Mouse (Mus musculus): ENCODE measurements at regions not wholly inside any gene's neighbourhood (a gene's known extent, or its start where the extent isn't known, plus 50 kb on each side); places are given as distances from the start of the nearest gene placed in this dataset.

DNA sequence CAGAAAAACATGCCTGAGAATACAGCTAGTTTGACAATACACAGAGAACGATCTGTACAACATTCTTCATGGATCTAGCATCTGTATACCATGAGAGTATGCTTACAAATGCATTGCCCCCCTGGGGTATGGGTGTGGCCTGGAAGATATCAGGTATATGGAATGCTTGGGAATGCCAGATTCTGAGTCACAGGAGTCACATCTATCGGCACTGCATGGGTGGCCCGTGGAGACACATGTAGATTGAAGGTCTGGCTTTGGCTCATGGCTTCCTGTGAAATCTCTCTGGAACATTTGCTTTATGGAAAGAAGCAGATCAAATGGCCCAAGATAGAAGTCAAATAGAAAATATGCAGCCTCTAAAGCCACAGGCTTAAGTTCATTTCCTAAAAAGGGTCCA is 59.6 kb downstream of the Kcne4 start:
- no peak for DNase-seq (ENCODE audit: extremely low spot score)

DNA sequence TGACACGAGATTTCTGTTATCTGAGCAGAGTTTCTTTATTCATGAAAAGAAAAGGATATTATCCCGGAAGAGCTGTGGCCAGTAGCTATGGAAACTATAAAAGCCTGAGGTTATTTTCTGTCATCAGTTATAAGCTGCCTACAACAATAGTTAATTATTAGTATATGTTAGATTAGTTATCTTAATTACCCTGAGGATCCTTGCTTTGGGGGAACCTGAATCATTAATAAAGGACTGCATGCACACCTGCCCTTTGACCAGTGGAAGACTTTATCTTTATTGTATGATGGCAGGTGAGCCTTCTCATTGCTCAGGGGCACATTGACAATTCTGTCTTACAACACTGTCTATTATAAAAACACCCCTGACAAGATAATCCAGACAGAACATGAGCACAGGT is 62.7 kb downstream of the Kcne4 start:
- DNase-seq (ENCODE audit: extremely low spot score) = no peak

DNA sequence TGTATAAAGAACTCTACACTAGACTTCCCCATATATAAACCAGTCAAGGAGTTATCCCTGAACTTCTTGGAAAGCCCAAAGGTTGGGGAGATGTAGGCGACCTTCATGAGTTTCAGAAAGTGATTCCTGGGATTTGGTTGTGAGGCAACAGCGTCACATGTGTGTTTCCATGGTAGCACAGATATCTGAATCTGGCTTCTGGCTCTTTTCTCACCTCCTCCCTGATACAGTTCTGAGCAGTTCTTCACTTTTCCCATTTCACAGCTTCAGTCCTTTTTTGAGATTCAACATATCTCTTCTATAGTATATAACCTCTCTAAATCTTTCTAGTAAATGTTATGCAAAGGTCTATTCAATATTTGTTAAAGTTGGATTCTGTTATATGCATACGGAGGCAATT is 65.9 kb downstream of the Kcne4 start:
- DNase-seq (ENCODE audit: extremely low spot score) = no peak

DNA sequence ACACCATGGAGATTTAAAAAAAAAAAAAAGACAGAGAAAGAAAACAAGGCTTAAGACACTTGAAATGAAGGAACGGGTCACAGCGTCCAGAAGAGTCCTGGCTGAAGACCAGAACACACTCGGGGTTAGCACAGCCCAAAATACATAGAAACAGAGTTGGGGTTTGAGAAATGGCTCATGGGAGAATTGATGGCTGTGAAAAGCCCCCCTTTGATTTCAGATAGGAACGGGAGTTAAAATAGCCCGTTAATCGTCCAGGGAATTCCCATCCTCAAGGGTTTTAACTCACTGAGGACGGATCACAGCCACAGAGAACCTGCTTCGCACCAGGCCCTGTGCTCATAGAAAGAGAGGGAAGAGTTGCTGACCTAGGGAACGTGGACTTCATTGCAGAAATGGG is 72.7 kb downstream of the Kcne4 start:
- DNase-seq (ENCODE audit: extremely low spot score) = no peak

DNA sequence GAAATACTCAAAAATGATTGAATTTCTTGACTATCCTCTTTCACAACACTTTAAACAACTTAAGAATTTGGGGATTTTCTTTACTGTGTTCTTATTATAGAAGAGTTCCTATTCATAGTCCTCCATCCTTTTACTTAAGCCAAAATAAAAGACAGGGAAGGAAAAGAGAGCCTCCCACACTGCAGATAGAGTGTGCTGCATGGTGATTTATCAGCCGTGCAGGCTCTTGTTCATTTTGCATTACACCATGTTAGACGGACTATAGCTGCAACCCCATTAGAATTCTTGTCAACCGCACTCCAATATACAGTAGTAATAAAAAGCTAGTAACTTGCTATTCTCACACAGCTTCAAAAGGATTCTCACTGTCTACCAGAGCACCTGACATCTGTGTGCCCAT is 74.8 kb downstream of the Kcne4 start:
- no peak for DNase-seq (ENCODE audit: extremely low spot score)

DNA sequence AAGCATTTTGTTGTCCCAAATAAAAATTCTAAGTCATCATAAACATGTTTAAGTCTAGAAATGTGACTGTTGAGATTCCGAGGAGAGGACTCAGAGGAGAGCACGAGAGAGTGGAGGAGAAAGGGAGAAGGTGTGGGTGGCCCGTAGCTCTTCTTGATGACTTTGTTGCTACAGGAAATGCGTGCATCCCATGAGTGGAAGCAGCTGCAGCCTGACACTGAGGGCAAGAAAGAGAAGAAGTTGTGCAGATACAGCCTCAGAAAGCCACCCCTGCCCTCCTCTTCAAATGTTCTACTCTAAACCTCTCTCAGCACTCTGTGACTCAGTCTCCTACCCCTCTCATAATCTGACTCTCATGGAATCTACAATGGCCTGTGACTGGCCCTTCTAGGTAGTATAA is 77.7 kb downstream of the Kcne4 start:
- no peak for DNase-seq (ENCODE audit: extremely low spot score)

DNA sequence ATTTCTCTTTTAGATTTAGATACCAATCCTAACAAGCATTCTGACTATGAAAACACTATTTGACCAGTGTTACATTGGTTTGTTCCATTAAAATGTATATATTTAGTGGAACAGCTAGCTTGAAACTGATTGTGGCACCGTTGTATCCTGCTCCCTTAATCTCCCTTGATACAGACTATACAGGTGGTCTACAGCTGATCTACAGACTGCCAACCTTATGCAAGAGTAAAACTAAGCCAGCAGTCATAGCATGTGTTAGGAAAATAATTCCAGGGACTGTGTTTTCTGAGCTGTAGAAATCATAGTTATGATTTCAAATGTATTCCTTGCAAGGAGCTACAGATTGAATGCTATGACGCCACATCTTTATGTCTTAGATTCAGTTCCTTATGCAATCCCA is 78.6 kb downstream of the Kcne4 start:
- DNase-seq (ENCODE audit: extremely low spot score) = no peak

DNA sequence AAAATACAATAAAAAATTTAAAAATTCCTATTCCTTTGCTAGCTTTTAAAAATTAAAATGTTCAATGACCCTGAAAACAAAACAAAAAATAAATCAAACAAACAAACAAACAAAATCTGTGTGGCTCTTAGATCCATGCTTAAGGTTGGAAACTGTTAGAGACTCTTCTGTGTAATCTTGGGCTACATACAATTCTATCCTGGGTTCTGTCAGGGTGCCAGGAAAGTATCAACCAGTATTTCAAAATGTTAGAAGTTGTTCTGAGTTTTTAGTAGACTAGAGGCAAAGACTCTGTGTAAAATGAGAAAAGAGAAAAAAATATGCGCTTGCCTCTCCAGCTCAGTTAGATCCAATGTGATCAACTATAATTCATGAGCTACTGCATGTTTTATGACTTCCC is 91.0 kb downstream of the Kcne4 start:
- no peak for DNase-seq (ENCODE audit: extremely low spot score)

DNA sequence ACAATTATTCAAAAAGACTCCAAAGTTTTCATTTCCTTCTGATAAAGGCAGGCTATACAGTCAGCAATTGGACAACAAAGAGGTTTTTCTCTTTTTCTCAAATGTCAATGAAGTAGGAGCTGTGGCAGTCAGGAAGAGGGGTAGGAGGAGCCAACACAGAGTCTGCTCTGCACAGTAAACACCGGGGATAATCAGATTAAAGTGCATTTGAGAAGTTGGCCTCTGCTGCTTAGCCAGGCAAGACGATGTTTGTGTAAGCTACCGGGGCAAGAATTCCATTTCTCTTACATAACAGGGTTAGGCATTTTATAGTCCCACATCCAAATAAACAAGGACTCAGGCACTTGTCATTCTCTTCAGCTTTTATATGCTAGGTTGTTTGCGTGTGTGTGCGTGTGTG is 91.4 kb downstream of the Kcne4 start:
- DNase-seq (ENCODE audit: extremely low spot score) = peak; percentile 9

DNA sequence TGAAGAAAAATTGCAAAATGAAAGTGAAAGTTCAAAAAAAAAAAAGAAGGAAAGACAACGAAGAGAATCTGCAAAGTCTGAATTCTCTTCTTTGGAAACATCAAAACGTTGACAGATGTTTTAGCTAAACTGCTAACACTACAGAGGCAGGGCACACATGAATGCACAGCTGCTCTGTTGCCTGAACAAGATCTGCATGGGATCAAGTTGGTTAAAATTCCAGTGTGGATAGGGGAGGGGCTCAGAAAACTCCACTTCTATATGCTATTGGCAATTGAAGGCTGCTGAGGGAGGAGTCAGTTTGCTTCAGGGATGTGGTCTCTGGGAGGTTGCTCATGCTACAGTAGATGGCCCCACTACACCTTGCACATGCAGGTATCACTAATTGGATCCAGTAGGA is 97.2 kb downstream of the Kcne4 start:
- DNase-seq (ENCODE audit: extremely low spot score) = no peak

DNA sequence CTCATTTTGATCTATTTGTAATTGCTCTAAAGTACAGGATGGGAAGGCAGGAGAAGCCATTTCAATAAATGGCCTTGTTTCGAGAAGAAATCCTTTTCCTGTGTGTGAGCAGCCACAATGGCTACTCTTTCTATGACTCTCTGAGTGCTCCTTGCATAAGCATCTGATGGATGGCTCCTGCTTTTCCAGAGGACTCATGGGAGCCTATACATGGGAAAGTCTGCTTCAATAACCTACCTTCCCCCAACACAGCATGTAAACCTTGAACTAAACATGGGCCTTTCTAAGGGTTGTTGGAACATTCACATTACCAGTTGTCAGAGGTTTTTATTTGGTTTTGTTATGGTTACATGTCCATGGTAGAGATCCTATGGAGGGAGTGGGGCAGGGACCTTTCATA is 103.3 kb downstream of the Kcne4 start:
- DNase-seq (ENCODE audit: extremely low spot score) = no peak

DNA sequence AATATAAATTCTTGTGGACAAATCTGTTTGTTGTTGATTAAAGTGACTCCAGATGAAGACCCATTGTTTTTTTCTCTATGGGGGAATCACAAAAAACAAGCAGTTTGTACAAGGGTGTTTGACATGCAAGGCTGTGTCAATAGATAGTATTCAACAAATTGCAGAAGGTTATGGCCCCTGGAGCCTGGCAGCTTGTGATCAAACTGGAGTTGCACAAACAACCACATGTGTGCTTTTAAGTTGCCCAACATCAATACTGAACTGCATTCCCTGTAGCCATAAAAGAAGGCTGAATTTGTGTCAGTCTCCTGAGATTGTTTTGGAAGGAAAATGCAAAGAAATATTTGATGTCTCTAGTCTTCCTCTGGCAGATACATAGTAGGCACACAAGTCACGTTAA is 113.4 kb downstream of the Kcne4 start:
- DNase-seq (ENCODE audit: extremely low spot score) = no peak

DNA sequence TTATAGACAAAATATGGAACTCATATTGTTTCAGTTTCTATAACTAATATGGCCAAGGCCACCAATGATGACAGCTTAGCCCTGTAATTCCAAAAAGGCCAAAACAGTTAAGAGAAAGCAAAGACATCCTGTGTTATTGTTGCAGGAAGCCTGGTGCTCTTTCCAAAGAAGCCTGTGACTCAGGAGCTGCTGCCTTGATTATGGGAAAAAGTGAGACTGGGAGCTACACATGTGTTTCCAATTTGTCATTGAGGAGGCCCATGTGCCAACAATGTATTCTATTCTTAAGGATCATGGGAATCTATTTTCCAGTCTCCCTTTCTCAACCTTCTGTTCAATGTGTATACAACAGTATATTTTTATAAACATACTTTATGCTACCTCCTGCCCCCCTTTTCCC is 123.3 kb downstream of the Kcne4 start:
- no peak for DNase-seq (ENCODE audit: extremely low spot score)

DNA sequence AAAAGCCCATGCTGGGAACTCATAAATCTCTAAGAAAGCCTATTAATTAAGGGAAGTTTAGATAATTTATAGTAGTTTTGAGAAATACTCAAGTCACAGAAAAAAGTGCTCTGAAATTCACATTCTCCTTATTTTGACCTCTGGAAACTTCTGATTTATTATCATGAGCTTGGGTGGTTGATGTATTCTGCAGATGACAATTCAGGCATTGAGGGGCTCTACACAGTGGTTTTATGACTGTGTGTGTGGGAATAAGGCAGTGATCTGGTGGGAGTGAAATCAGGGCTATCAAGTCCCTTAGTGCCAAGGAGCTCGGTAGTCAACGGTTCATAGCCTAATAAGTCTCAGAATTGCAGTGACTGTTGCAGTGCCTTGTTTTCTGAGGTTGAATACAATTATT is 129.0 kb downstream of the Kcne4 start:
- no peak for DNase-seq (ENCODE audit: extremely low spot score)

DNA sequence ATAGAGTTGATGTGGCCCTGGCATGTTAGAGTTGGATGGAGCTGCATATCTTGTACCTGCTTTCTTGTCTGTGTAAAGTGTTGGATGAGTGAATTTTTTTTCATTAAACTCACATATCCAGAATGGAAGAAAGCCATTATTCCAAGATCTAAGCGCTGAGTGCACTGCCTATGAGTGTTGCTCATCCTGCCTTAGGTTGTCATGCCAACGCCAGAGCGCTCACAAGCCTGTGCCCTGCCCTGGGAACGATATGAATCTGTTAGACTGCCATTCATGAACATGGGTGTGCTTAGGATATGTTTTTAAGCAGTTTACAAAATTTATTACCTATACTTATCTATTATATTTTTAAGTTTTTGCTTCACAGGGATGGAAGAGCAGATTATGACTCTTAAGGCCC is 163.5 kb downstream of the Kcne4 start:
- DNase-seq (ENCODE audit: extremely low spot score) = no peak

Measured in embryo, embryonic 9.5 days (tissue).